Mouse (Mus musculus): ENCODE results near the gene Sec23a.
A peak's percentile ranks its signal among the peaks of the same experiment; 100 is the strongest.
"Not testable (repeated sequence)": the region's sequence is repeated elsewhere in the genome, so short reads cannot be mapped to it uniquely, and the experiment has no call there.

Gene Sec23a

DNA sequence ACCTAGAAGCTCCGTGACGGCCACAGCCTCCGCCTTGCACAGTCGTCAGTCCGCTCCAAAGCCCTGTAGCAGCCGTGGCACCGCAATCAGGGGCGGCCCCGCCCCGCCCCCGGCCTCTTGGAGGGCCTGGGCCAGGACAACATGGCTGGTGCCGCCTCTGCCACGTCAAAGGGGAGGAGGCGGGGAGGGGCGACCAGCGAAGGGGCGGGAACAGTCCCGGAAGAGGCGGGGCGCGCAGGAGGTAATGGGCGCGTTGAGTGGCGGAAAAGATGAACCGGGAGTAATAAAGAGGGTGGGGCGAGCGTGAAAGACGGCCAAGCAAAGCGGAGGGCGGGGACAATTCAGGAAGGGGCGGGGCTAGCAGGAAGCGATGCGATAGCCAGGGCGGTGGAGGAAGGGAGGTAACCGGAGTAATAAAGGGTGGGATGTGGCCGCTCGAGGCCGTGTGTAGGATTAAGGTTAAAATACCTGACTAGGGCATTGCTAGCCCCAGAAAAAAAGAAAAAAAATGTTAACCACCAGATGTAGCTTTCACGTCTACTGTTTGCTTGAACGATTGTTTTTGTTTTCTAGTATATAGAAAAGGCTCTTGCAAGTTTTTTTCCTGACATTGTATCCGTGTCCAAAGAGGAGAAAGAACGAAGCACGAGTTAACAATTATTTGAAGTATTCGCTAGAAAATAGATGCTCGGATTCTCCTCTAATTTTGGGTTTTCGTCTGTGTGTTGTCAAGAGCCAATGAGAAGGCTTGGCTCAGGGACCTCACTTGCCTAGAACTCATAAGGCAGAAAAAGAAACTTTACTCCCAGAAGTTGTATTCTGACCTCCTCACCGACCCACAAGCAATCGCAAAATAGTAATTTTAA, at the start of gene Sec23a:
TSS of gene Sec23a (minus strand) at position 174 of the 866 bp plus-strand sequence.
- DNase-seq (ENCODE audit: low spot score in 2 of 2) = peak; percentile 98 to 99

DNA sequence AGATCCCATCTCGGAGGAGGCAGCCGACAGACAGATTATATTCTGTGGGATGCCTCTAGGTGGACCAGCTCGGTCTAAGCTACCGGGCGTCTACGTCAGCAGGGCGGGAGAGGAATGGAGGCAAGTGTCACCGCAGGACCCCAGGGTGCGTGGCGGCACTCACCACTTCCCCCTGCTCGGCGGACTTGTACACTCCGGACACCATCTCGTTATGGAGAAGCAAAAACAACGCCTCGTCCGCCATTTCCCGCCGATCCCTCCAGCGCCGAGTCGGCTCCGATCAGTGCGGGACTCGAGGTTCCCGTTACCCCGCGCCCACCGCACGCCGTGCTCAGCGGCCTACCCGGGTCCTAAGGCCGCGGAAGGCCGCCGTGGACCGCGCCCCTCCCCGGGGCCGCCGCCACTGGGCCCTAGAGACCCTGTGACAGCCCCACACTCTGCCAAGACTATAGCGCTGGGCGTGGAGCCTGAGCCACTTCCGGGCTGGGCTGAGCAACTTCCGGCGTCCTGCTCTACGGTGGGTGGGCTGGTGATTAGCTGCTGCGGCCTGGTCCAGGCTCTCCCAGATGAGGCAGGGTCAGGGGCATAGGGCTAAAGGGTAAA, 49.3 kb upstream of the Sec23a start, which contains the start of gene Trappc6b:
TSS of gene Trappc6b (minus strand) at position 480 of the 603 bp plus-strand sequence.
- peak; percentile 57 to 60 for DNase-seq (ENCODE audit: low spot score in 2 of 2)

DNA sequence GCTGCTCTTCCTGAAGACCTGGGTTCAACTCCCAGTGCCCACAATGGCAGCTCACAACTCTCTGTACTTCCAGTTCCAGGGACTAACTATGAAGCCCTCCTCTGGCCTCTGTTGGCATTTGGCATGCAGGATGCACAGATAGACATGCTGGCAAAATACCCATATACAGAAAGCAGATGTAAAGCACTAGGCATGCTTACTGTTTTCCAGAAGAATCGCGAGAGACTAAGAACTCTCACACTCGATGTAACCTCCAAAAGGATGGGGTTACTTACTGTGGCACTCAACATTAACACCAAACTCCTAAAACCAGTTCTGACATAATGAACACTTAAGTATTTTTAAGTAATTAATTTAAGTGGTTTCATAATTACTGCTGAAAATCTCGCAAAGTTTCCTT, 48.5 kb upstream of the Sec23a start:
- DNase-seq (ENCODE audit: low spot score in 2 of 2) = no peak

DNA sequence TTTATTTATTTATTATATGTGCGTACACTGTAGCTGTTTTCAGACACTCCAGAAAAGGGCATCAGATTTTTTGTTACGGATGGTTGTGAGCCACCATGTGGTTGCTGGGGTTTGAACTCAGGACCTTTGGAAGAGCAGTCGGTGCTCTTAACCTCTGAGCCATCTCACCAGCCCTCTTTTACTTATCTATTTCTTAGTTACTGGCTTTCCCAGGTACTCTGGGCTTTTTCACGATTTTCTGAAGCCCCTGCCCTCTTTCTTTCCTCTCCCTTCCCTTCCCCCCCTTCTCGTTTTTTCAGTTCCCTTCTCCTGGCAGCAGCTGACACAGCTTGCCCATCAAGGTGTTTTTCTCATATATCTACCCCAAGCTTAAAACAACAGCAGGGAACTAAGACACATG, 46.4 kb upstream of the Sec23a start:
- DNase-seq (ENCODE audit: low spot score in 2 of 2) = not testable (repeated sequence)

DNA sequence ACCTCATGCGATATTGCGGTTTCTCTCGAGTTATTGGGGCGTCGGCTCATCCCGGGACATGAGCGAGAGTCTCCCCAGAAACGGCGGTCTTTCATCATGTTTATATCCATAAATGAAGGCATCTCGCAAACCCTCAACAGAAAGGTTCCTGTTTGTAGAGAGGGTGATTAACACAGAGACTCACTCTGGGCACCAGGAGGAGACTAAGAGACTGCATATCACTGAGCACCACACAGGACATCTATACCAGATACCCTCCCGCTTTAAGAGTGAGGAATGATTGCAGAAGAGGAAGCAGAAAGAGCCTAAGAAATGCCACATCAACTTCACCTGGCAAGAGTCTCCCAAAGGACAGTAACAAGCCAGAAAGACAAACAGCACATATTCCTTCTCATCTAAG, 44.4 kb upstream of the Sec23a start:
- no peak for DNase-seq (ENCODE audit: low spot score in 2 of 2)

DNA sequence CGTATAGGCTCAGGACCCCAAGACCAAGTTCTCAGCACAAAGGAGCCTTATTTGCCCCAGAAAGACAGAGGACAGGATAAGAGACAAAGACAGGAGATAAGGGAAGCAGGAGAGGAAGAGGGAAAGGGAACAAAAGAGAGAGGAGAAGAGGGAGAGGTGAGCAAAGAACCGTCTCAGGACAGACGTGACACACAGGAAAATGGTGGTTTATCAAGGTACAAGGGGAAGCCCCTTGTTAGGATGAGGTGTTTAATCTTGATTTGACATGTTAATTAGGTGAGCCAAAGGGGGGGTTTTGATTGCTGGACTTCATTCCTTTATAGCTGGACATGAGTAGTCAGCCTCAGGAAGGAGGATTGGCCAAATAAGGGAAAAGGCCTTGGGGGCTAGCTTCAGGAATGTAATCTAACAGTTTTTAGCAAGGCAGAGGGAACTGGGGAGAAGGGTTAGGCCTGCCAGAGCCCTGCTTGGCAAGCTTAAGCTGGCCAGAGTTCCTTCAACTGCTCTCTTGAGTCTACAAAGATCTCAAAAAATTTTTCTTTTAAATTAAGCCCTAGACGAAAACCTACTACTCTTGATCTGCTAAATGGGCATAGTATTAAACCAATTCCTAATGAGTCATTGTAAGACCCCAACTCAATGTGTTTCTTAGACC, 43.5 kb upstream of the Sec23a start:
- DNase-seq (ENCODE audit: low spot score in 2 of 2) = no peak

DNA sequence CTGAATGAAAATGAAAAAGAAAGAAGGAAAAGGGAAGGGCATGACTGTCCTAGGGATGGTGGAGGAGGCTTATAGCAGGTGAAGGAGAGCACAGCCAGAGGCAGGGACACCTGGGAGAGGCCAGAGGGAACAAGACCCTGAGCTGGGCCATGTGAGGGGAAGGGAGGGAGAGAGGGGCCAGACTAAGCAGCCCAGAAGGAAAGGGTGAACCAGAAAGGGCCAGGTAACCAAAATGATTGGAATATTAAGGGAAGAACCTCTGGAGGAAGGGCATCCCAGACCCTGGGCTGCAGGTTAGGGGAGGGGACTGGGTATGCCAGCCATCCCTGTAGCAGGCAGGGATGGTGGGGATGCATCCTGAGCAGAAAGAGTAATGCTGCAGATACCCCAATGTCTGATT, 42.2 kb upstream of the Sec23a start:
- DNase-seq (ENCODE audit: low spot score in 2 of 2) = no peak

DNA sequence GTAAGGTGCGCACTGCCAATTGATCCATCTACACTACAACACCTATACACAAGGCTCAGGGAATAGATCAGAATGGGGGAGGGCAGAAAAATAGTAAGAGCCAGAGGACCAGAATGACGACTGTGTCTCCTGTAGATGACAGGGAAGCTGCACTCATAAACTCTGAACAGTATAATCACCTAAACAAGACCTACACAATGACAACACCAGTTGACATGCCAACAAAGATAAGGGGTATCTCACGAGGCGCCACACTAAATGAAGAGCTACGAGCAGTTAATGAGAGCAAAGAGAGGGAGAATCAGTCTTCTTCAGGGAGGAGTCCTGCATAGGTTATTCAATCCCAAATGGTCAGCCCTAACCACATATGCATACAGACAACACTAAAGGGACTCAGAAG, 41.3 kb upstream of the Sec23a start:
- no peak for DNase-seq (ENCODE audit: low spot score in 2 of 2)

DNA sequence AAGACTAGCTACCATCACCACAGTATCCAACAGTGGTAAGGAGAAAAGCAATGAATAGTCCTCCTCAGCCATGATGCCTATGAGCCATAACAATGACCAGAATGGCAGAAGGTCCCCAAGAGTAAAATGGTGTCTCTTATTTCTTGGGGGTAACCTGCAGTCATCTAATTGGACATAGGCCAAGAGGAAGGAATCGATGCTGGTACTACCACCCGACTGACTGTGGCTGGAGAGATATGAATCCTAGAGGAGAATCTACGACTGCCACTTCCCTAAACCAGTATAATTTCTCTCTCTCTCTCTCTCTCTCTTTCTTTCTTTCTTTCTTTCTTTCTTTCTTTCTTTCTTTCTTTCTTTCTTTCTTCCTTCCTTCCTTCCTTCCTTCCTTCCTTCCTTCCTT, 40.7 kb upstream of the Sec23a start:
- no peak for DNase-seq (ENCODE audit: low spot score in 2 of 2)

DNA sequence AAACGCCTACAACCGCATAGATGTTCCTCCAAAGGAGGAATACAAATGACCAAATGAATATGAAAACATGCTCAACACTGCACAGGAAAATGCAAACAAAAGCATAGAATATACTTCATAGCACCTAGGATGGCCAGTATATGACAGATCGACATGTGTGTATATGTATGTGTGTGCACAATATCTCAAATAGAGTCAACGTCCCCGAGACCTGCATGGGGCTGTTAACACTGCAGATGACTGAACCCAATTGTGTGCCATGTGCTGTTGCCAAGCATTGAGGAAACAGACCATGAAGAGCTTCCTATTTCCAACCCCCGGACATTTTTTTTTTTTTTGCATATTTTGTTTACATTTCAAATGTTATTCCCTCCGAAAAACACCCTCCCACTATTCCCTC, 29.0 kb upstream of the Sec23a start:
- DNase-seq (ENCODE audit: low spot score in 2 of 2) = no peak

DNA sequence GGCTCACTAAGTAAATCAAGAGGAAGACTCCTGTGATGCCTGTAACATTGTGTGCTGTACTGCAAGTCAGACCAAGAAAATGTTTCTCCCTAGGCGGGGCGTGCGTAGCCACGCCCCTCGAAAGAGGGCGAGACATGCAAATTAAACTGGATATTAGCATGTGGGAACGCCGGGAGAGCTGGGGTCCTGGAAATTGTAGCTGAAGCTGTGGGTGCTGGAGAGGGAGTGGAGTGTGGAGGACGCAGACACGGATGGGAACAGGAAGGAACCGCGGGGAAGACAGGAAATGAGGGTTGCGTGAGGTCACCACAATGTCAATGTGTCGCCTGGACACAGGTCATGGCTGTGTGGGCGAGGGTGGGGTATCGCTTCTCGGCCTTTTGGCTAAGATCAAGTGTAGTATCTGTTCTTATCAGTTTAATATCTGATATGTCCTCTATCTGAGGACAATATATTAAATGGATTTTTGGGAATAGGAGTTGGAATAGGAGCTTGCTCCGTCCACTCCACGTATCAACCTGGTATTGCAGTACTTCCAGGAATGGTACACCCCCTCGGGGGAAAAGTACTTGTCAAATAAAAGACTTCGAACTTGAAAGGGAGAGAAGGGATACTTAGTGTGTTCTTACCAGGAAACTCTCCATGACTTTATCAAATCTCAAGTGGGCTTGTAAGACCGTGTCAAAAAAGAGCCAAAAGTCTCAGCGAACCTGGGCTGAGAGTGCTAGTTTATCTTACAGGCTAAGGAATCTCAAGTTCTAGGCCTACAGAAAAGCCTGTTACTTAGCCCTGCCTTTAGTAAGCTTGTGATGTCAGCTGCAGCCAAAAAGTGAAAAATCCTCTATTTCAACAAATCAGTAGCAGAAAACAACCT, 28.4 kb upstream of the Sec23a start:
- no peak for DNase-seq (ENCODE audit: low spot score in 2 of 2)

DNA sequence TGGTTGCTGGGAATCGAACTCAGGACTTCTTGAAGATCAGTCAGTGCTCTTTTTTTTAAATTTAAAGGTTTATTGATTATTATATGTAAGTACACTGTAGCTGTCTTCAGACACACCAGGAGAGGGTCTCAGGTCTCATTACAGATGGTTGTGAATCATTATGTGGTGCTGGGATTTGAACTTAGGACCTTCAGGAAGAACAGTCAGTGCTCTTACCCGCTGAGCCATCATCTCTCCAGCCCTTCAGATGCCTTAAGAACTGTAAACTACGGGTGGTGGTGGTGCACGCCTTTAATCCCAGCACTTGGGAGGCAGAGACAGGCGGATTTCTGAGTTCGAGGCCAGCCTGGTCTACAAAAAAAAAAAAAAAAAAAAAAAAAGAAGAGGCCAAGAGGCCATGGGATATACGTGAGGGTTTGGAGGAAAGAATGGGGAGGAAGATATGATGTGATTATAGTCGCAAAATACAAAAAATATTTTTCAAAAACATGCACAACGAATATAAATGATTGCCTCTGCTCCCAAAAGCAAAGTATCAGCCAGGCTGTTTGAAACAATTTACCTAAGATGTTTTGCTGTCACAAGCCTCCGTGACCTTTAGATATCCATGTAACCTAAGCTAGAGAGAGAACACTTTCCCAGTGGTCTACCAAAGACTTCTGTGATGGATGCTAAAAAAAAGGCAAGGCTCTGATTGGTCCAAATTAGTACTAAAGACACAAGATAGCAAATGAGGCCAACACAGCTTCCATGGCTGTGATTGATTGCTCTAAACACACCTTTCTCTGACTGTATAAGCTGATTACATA, 27.5 kb upstream of the Sec23a start:
- DNase-seq (ENCODE audit: low spot score in 2 of 2) = no peak

DNA sequence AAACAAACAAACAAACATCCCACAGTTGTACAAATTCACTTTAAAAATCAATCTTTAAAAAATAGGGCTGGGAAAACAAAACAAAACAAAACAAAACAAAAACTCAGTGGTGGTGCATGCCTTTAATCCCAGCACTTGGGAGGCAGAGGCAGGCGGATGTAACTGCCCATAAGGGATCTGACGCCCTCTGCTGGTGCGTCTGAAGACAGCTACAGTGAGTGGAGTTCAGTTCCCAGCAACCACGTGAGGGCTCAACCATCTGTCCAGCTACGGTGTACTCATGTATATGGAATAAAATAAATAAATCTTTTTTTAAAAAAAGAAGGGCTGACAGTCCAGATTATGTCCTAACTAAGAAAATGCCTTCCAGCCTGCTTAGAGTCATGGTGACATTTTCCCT, 20.3 kb upstream of the Sec23a start:
- no peak for DNase-seq (ENCODE audit: low spot score in 2 of 2)

DNA sequence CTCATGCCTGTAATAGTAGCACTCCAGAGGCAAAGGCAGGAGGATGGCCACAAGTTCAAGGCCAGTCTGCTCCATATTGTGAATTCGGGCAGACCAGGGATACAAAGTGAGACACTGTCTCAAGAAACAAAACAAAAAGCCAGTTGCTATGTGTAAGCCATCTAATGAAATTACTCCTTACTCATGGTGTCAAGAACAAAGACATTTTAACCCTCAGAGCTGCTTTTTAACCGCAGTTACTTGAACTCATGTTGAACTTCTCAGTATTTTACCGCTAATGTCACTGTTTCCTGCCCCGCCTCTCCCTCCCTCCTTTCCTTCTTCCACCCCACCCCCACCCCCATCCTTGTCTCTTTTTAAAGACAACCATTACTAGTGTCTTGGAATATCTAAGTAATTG, 9.5 kb upstream of the Sec23a start:
- no peak for DNase-seq (ENCODE audit: low spot score in 2 of 2)

DNA sequence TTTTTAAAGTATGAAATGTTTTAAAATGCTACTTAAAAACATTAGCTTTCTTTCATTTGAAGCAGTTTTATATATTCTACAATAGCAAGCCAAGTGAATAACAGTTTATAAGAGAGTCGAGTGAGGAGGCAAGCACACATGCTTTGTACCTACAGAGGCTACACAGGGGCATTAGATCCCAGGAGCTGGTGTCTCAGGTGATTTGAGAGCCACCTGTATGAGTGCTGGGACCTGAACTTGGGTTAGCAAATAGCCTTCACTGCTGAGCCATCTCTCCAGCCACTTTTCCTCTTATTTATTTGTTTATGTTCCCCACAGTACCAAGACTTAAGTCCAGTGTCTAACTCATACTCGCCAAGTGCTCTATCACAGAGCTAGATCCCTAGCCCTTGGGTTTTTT, 8.1 kb upstream of the Sec23a start:
- no peak for DNase-seq (ENCODE audit: low spot score in 2 of 2)

DNA sequence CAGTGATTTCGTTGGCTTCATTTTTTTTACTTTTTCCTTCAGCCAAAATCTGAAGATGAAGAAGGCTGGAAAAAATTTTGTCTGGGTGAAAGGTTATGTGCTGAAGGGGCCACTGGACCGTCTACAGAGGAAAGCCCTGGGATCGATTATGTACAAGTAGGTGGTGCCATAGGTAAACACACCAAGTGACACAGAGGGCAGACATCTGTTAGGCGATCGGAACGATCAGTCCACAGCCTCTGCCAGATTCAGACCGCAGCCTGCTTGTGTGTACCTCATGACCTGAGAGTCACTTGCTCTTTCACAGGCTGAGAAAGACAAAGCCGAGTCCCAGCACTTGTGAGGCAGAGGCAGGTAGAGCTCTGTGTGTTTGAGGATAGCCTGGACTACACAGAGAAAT, 6.2 kb upstream of the Sec23a start:
- no peak for DNase-seq (ENCODE audit: low spot score in 2 of 2)

DNA sequence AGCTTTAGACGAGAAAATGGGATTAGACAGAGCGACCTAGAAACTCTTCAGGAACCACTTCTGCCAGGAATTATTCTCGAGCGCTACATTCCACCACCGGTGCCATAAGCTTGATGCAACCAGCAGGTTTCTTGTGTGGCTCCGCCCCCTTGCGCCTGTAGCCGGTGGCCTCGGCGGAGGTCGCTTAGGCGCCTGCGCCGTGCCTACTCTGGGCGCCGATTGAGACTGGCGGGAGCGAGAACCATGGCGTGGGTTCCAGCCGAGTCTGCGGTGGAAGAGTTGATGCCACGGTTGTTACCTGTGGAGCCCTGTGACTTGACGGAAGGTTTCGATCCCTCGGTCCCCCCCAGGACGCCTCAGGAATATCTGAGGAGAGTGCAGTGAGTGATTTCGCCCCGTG, 1.4 kb upstream of the Sec23a start, which contains the start of gene Gemin2:
TSS of gene Gemin2 (plus strand) at position 160 of the 400 bp plus-strand sequence.
- DNase-seq (ENCODE audit: low spot score in 2 of 2) = peak; percentile 72 to 89

DNA sequence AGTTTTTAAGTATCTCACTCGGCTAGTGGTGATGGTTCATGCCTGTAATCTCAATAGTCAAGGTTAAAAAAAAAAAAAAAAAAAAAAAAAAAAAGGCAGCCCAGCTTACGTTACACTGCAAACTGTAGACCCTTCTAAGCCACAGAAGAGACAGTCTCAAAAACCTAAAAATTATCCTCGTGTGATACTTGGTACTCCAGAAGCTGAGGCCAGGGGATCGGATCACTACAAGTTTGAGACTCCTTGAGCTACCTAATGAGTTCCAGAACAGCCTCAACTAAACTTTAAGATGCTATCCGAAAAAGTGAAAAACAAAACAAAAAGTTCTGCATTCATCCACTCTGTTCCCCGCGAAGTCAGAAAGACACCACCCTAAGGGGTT, 884 bp upstream of the Sec23a start:
- DNase-seq (ENCODE audit: low spot score in 2 of 2) = no peak

DNA sequence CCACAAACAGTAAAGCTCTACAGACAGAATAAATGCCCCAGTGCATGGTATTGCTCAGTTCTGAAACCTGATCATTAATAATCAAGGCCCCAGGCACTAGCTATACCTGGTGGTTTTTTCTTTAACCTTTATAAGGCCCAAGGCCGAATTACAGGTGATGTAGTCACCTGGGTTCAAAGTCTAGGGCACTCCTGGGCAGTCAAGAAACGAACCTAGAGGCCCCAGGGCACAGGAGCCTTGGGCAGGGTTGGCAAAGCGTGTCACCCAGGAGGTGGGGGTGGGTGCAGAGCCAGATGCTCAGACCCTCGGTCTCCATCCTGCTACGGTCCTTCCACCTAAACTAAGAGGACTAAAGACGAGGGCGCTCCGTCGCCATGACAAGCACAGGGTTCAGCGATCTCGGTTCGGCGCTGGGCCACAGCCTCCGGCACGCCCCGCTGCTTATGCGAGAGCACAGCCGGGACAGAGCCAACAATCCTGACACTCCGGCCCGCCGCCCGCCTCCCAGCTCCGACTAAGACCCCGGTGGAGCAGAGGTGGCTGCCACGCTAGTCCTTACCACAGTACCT, 458 bp downstream of the Sec23a start:
- DNase-seq (ENCODE audit: low spot score in 2 of 2) = no peak

DNA sequence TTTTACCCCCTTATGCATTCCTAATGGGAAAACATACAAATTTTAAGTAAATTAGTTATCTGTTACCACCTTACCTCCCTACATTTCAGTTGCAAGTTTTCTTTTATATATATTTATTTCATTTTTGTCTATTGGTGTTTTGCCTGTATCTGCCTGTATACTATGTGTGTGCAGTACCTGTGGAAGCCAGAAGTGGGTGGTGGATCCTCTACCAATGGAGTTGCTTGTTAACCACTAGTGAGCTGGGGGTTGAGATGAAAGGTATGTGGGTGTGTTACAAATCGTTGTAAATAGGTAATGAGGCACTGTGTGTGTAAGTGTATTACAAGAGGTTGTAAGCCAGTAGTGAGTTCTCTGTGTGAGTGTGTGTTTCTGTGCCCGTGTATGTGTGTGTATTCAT, 1.3 kb downstream of the Sec23a start:
- no peak for DNase-seq (ENCODE audit: low spot score in 2 of 2)

DNA sequence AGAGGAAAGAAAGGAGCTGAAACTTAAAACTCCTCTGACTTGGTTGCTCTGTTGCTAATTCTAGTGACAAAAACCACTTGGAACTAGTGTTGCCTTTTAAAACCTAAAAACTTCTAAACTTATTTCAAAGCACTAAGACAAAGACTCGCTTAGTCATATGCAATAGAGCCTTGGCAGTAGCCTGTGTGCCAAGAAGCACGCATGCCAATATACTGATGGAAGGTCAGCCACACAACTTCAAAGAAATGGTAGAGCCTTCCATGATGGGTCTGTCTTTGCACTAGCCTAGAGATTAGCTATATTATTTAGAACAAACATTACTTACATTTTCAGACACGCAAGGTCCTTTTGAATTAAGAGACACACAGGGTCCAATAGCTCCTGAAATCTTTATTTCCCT, 26.1 kb downstream of the Sec23a start:
- DNase-seq (ENCODE audit: low spot score in 2 of 2) = no peak

All from urinary bladder, adult 18-20 months (tissue).